Mouse (Mus musculus): ENCODE results near the gene Efna3.

Gene Efna3

GRCm38 (mm10) chr3:89317246-89317645 lies 5.5 kb downstream of the Efna3 start:
- CTCF ChIA-PET, result interaction anchor here (0.7 kb wide), 2 partner anchors 68 to 431 kb away, joined by 5 to 13 read pairs; no protein-coding TSS in a partner anchor

- CTCF ChIA-PET, result interaction anchor here (0.7 kb wide), 1 partner anchor 68 kb away, joined by 5 read pairs; no protein-coding TSS in a partner anchor
Measured at GRCm38 (mm10) chr3:89316833-89317232, 5.9 kb downstream of the Efna3 start.

GRCm38 (mm10) chr3:89315930-89316831 lies 6.6 kb downstream of the Efna3 start:
- CTCF ChIA-PET, result interaction anchor here (1.1 kb wide), 1 partner anchor 17 kb away, joined by 3 read pairs; no protein-coding TSS in a partner anchor

- CTCF ChIA-PET, result interaction anchor here (1.1 kb wide), 1 partner anchor 16 kb away, joined by 3 read pairs; no protein-coding TSS in a partner anchor
Measured at GRCm38 (mm10) chr3:89315195-89315929, 7.4 kb downstream of the Efna3 start.

DNA sequence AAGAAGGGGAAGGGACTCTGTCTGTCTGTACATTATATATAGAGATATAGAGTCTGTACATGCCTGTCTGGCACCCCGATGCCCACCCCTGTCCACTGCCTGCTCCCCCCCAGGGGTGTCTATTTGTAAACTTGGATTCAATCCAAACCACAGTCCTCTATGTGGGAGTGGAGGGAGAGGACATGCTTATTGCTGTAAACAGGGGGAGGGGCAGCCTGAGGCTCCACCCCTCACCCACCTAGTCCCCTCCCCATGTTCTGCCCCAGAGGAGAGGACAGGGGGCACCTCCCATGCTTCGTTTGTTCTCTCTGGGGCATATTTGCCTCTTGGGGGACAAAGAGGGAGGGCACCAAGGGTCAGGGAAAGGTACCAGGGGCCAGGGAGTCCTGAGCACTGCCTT lies 8.0 kb downstream of the Efna3 start:
- CTCF ChIA-PET, result interaction anchor here (1.1 kb wide), 1 partner anchor 15 kb away, joined by 3 read pairs; no protein-coding TSS in a partner anchor

DNA sequence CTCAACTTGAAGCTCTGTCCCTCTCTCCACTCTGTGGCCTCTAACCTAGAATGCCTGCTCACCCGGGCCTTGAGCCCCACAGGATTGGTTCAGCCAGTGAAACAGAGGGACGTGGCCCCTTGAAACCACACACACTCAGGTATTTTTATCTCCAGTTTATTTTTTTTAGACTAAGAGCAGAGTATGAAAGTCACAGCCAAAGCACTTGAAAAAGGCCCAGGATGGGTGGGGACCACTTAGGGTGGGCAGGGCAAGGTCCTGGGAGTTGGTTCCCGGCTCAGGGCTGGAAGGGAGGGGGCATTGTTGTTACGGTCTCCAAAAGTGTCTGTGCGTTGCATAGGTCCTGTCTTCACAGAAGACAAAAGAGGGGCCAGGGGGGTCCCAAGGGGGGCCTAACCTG lies 8.4 kb downstream of the Efna3 start:
- CTCF ChIA-PET, result no interaction called here

DNA sequence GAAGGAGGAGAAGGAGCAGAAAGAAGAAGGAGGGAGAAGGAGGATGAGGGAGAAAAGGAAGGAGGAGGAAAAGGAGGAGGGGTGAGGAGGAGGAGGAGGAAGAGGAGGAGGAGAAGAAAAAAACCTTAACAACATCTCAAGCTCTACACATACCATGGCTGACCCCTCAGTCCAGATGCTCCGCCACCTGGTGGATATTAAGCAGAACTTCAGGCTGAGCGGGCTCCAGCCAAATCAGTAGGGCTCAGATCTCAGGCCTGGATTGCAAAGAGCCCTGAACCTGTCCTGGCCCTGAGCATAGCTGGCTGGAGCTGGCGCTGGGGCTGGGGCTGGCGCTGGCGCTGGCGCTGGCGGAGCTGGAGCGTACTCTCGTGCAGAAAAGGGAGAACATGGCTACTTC lies 14.7 kb downstream of the Efna3 start:
- CTCF ChIA-PET, result interaction anchor here (0.7 to 1.4 kb wide), 2 partner anchors 63 to 69 kb away, joined by 4 to 6 read pairs; partner anchors contain the start of genes Krtcap2 and Trim46

DNA sequence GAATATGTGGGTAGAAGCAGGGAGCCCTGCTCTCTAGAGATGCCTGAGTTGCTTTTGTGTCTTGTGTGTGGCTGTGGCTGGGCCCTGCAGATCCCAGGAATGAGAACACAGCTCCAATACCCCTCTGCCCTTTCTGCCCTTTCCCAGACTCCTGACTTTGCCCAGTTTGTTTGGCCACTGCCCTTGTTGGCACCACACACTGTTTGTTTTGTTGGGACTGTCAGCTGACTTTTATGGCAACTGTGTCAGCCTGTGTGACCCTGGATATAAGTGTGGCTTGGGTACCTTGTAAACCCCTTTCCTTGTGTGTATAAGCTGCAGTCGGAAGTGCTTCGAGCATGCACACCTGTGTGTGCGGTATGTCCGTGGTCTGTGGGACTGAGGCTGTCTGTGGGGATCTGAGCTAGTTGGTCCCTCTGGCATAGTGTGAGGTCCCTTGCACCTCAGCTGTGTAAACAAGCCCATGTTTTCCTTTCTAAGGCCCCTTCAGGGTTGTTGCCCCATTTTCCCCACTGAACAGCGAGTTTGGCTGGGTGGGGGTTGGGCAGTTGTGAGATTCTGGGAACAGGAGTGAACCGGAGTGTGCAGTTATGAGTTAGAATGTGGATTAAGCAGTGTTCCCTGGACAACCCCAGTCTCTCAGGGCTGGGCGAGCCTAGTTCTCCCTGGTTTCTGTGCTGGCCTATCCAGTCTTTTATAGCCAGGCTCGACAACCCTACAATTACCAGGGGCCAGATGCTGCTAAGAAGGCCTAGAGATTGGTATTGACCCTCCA lies 17.0 kb downstream of the Efna3 start:
- CTCF ChIA-PET, result no interaction called here

GRCm38 (mm10) chr3:89305105-89305504 lies 17.7 kb downstream of the Efna3 start:
- CTCF ChIA-PET, result interaction anchor here (1.2 kb wide), 1 partner anchor 54 kb away, joined by 4 read pairs; no protein-coding TSS in a partner anchor

DNA sequence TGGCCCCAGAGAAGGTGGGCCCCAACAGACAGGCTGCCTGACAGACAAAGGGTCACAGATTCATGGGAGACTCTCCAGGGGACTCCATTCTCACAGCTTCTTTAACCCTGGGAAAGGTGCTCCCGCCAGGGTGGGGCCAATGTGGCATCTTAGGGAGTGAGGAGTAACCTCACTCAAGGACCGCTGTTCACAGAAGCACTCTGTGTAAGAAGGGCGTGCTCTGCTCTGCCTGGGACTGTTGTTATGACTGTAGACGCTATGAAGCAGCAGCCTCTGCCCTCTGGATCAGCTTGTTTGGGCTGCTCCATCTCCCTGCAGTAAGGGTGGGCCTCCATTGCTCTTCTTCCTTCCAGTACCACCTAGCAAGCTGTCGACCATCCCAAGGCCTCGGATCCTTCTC lies 18.3 kb downstream of the Efna3 start:
- CTCF ChIA-PET, result interaction anchor here (1.2 kb wide), 1 partner anchor 53 kb away, joined by 4 read pairs; no protein-coding TSS in a partner anchor

DNA sequence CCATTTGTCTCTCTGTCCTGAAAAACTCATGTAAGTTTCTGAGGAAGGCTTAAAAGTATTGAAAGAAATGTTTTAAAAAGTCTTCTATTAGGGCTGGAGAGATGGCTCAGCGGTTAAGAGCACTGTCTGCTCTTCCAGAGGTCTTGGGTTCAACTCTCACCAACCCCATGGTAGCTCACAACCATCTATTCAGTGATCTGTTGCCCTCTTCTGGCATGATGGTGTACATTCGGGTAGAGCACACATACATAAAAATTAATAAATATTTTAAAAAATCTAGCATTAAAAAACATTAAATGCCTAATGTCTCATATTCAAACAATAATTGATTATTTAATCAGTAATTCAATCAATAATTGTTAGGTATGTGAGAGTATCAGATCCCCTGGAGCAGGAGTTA lies 22.3 kb downstream of the Efna3 start:
- CTCF ChIA-PET, result no interaction called here

- CTCF ChIA-PET, result interaction anchor here (1.1 to 1.3 kb wide), 2 partner anchors 15 kb away, joined by 3 read pairs; no protein-coding TSS in a partner anchor
Measured at GRCm38 (mm10) chr3:89300071-89300470, 22.7 kb downstream of the Efna3 start.

- CTCF ChIA-PET, result interaction anchor here (0.5 to 1.3 kb wide), 4 partner anchors 15 to 140 kb away, joined by 3 to 4 read pairs (median 4); no protein-coding TSS in a partner anchor
Measured at GRCm38 (mm10) chr3:89299499-89299898, 23.3 kb downstream of the Efna3 start.

DNA sequence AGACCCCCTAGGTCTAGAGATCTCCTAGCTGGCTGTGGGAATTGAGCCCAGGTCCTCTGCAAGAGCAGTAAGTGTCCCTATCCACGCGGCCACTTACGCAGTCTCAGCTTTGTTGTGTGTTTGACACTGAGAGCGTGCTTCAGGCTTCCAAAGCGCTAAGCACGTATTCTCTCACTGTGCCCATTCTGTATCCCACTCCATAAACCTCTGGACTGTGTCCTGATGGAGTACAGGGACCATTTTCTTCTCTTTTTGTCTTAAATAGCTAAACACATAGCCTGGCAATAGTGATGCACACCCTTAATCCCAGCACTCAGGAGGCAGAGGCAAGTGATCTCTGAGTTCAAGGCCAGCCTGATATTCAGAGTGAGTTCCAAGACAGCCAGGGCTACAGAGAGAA lies 23.9 kb downstream of the Efna3 start:
- CTCF ChIA-PET, result interaction anchor here (0.5 to 1.3 kb wide), 4 partner anchors 14 to 140 kb away, joined by 3 to 4 read pairs (median 4); no protein-coding TSS in a partner anchor

DNA sequence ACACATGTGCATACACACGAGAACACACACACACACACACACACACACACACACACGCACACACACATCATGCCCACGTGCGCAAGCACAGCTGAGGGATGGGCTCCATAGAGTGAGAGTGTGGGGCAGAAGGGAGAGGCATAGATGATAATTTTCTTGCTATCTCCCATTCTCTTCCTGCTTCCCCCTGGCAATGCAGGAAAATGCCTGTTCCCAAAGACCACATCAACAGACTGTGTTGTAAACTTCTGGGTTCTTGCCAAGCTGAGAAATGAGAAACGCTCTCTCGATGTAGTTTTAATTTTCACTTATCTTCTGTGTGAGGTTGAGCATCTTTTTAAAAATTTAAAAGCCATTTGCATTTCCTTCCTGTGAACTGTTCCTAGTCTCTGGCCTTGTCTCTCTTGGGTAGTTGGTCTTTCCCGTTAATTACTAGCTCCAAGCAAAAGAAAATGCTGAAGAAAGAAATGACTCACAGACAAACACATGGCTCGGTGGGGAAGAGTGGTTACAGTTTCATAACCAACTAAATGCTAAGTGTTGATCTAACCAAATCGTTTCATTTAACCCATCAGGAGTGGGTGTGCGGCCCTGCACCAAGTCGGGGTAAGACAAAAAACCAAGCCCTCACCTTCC lies 25.9 kb downstream of the Efna3 start:
- CTCF ChIA-PET, result interaction anchor here (0.6 kb wide), 1 partner anchor 439 kb away, joined by 3 read pairs; no protein-coding TSS in a partner anchor

GRCm38 (mm10) chr3:89295685-89296230 lies 27.0 kb downstream of the Efna3 start:
- CTCF ChIA-PET, result no interaction called here

GRCm38 (mm10) chr3:89294195-89294594 lies 28.6 kb downstream of the Efna3 start:
- CTCF ChIA-PET, result interaction anchor here (1.0 kb wide), 1 partner anchor 45 kb away, joined by 3 read pairs; no protein-coding TSS in a partner anchor

DNA sequence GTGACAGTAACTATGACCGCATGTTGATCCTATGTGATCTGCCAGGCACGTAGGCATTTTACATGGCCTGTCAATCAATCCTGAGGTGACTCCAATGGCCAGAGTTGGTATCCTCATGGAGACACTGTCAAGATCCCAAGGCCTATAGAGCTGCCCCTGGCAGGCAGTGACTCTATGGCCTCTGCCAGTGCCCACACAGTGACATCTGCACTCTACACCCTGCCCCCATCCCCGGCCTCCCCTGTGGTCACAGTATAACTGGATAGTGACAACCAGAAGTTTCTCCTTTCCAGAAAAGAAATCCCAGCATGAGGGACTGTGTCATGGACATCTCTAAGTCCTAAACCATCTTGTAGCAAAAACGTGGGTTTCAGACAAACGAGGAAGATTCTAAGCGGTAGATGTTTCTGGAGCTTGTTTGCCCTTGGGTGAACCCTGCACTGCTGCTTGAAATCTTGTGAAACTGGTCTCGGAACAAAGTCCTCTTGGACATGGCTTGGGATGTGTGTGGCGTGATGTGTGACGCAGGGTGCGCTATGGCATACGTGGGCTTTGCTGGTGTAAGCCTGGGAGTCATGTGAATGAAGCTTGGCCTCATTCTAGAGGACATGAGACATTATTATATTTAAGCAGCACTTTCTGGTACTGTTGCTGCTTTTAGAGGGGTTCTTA lies 29.4 kb downstream of the Efna3 start:
- CTCF ChIA-PET, result interaction anchor here (1.0 kb wide), 1 partner anchor 44 kb away, joined by 3 read pairs; no protein-coding TSS in a partner anchor

GRCm38 (mm10) chr3:89292303-89292702 lies 30.5 kb downstream of the Efna3 start:
- CTCF ChIA-PET, result interaction anchor here (0.7 kb wide), 1 partner anchor 179 kb away, joined by 3 read pairs; no protein-coding TSS in a partner anchor

Measured in spleen, embryonic (tissue).